Mouse (Mus musculus) liver, embryonic 12.5 days (tissue): Measurements from ENCODE around the gene Zfp11. TPM values are rescaled to one million over a fixed set of nuclear protein-coding genes. Genes with fewer than 3 reads are reported as not detected.
"Not testable (repeated sequence)": the region's sequence is repeated elsewhere in the genome, so short reads cannot be mapped to it uniquely, and the experiment has no call there.

Experiments used
- ATAC-seq: fragments of 200-750 bp; cut with Nextera tagmentation; 2 replicates; pipeline ENCODE4 v1.8.0; 2017; ENCODE audit warnings: moderate number of reproducible peaks, mild to moderate bottlenecking, moderate library complexity
- H3K27ac ChIP-seq: fragments of 300-500 bp; sonication (generic); 2 replicates; pipeline ENCODE4 v1.5.1; 2016; ENCODE audit warnings: mild to moderate bottlenecking
- H3K27me3 ChIP-seq: fragments of 300-500 bp; sonication (generic); replicated peaks from 2 replicates; pipeline ENCODE4 v1.6.1; 2016; ENCODE audit warnings: mild to moderate bottlenecking, moderate library complexity
- H3K36me3 ChIP-seq: fragments of 300-500 bp; sonication (generic); 2 replicates; pipeline ENCODE4 v1.6.1; 2016; ENCODE audit warnings: mild to moderate bottlenecking, moderate library complexity
- H3K4me1 ChIP-seq: fragments of 300-500 bp; sonication (generic); 2 replicates; pipeline ENCODE4 v1.6.1; 2016
- H3K4me2 ChIP-seq: fragments of 300-500 bp; sonication (generic); 2 replicates; pipeline ENCODE4 v1.6.1; 2016; ENCODE audit warnings: mild to moderate bottlenecking, moderate library complexity
- H3K4me3 ChIP-seq: fragments of 300-500 bp; sonication (generic); 2 replicates; pipeline ENCODE4 v1.5.1; 2016; ENCODE audit warnings: mild to moderate bottlenecking, moderate library complexity
- H3K9ac ChIP-seq: fragments of 300-500 bp; sonication (generic); 2 replicates; pipeline ENCODE4 v1.6.1; 2016; ENCODE audit warnings: mild to moderate bottlenecking, moderate library complexity
- H3K9me3 ChIP-seq: fragments of 300-500 bp; sonication (generic); replicated peaks from 2 replicates; pipeline ENCODE4 v1.6.1; 2016; ENCODE audit warnings: mild to moderate bottlenecking, moderate library complexity
- WGBS: fragments of 180-500 bp; shearing (Covaris S2); methylation state at CpG from one replicate; pipeline ENCODE4 v1.1.7; 2016; ENCODE audit not compliant: insufficient replicate concordance; 5-methylcytosine and 5-hydroxymethylcytosine counted together
- polyA plus RNA-seq: library from polyadenylated mRNA; unstranded; fragments of >200 nt; fragmentation: Nextera tagmentation; extraction: Ambion mirVana; gene quantifications from 2 replicates; pipeline ENCODE4 v1.2.1, GENCODE M21; 2016

Zfp11 gene
- polyA plus RNA-seq, 1 experiment from 2014 or later, result 1.2 TPM

GRCm38 (mm10) chr5:129666271-129666909 is 3.5 kb downstream of the Zfp11 start:
- H3K9ac ChIP-seq, result no peak overlapping the region
- no peak overlapping the region for H3K27ac ChIP-seq
- peaks cover 13% of the 10 kb centered on the region for H3K4me1 ChIP-seq
- H3K27me3 ChIP-seq, result no peaks in the 10 kb centered on the region
- WGBS, result 76% methylated on average over 10 of the region's 10 CpGs
- no peaks in the 10 kb centered on the region for H3K9me3 ChIP-seq
- no peak overlapping the region for H3K4me2 ChIP-seq
- ATAC-seq, result no peak
- H3K36me3 ChIP-seq, result no peaks in the 10 kb centered on the region
- H3K4me3 ChIP-seq, result no peak overlapping the region

- WGBS, result 70% methylated on average over 5 of the region's 5 CpGs
- Histone ChIP-seq H3K9me3 (no peaks in the 10 kb centered on the region), H3K4me1 (peaks cover 7% of the 10 kb centered on the region), H3K27me3 (no peaks in the 10 kb centered on the region), H3K27ac (no peak overlapping the region), H3K9ac (no peak overlapping the region), H3K36me3 (peaks cover 12% of the 10 kb centered on the region), H3K4me2 (no peak overlapping the region), H3K4me3 (no peak overlapping the region)
- no peak for ATAC-seq
These were observed 5.8 kb downstream of the Zfp11 start for GRCm38 (mm10) chr5:129664090-129664489.

DNA sequence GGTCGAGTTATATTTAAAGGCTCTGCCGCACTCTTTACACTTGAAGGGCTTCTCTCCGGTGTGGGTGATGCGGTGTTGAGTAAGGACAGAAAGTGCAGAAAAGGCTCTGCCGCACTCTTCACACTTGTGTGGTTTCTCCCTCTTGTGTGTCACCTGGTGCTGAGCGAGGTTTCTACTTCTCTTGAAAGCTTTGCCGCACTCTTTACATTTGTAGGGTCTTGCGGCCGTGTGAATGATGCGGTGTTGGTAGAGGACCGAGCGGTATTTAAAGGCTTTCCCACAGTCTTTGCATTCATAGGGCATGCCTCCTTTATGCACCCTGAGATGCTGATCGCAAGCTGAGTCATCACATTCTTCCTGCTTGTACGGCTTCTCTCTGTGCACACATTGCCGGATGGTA is 12.0 kb downstream of the Zfp11 start:
- WGBS, result 85% methylated on average over 15 of the region's 15 CpGs
- Histone ChIP-seq H3K27ac (no peak overlapping the region), H3K9ac (no peak overlapping the region), H3K9me3 (no peaks in the 10 kb centered on the region), H3K36me3 (peaks cover 49% of the 10 kb centered on the region), H3K4me2 (no peak overlapping the region), H3K4me3 (no peak overlapping the region), H3K27me3 (no peaks in the 10 kb centered on the region), H3K4me1 (no peaks in the 10 kb centered on the region)
- ATAC-seq, result no peak

GRCm38 (mm10) chr5:129657016-129657415 is 12.9 kb downstream of the Zfp11 start:
- H3K36me3 ChIP-seq, result peaks cover 49% of the 10 kb centered on the region
- ATAC-seq, result no peak
- H3K9me3 ChIP-seq, result no peaks in the 10 kb centered on the region
- H3K4me1 ChIP-seq, result no peaks in the 10 kb centered on the region
- H3K4me2 ChIP-seq, result no peak overlapping the region
- no peak overlapping the region for H3K4me3 ChIP-seq
- no peak overlapping the region for H3K9ac ChIP-seq
- no peaks in the 10 kb centered on the region for H3K27me3 ChIP-seq
- no peak overlapping the region for H3K27ac ChIP-seq
- 91% methylated on average over 10 of the region's 10 CpGs for WGBS

GRCm38 (mm10) chr5:129650858-129651257 is 19.0 kb downstream of the Zfp11 start:
- no peak for ATAC-seq
- Histone ChIP-seq H3K27me3 (no peaks in the 10 kb centered on the region), H3K27ac (no peak overlapping the region), H3K4me1 (no peaks in the 10 kb centered on the region), H3K4me2 (no peak overlapping the region), H3K36me3 (peaks cover 5% of the 10 kb centered on the region; the same call in 1 of the 2 replicates), H3K4me3 (no peak overlapping the region), H3K9me3 (no peaks in the 10 kb centered on the region), H3K9ac (no peak overlapping the region)
- 78% methylated on average over 5 of the region's 5 CpGs for WGBS

DNA sequence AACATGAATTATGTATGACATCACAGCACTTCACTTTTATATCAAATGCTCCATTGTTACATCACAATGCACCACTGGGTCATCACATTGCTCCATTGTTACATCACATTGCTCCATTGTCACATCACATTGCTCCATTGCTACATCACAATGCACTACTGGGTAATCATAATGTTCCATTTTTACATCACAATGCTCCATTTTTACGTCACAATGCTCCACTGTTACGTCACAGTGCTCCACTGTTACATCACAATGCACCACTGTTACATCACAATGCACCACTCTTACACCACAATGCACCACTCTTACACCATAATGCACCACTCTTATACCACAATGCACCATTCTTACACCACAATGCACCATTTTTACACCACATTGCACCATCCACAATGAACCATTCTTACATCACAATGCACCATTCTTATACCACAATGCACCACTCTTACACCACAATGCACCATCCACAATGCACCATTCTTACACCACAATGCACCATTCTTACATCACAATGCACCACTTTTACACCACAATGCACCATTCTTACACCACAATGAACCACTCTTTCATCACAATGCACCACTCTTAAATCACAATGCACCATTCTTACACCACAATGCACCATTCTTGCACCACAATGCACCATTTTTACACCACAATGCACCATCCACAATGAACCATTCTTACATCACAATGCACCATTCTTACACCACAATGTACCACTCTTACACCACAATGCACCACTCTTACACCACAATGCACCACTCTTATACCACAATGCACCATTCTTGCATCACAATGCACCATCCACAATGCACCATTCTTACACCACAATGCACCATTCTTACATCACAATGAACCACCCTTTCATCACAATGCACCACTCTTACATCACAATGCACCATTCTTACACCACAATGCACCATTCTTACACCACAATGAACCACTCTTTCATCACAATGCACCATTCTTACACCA is 37.3 kb downstream of the Zfp11 start:
- not testable (repeated sequence) for H3K4me1 ChIP-seq, ATAC-seq, H3K4me2 ChIP-seq, H3K9ac ChIP-seq, H3K4me3 ChIP-seq, H3K27ac ChIP-seq, H3K9me3 ChIP-seq, H3K36me3 ChIP-seq, H3K27me3 ChIP-seq
- 54% methylated on average over 2 of the region's 2 CpGs for WGBS

DNA sequence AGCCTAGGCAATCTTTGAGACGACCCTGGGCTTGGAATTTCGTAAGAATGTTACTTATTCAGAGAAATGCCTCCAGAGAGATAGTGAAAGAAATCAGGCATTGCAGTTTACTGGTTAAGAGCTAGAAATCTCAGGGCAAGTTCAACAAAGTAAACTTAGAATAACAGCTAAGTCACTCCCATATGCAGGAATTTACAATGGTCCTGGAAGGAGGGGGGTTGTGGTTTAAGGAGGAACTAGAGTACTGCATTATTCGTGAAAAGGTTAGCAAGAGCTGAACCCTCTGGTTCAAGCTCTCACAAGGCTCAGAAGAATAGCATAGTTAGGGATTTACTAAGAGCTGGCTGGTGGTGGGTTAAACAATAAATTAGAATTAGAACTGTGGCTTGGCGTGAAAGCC is 43.3 kb downstream of the Zfp11 start:
- WGBS, result 57% methylated on average over 4 of the region's 4 CpGs
- not testable (repeated sequence) for H3K9me3 ChIP-seq, H3K36me3 ChIP-seq, ATAC-seq, H3K9ac ChIP-seq, H3K27ac ChIP-seq, H3K4me1 ChIP-seq, H3K27me3 ChIP-seq, H3K4me2 ChIP-seq, H3K4me3 ChIP-seq

- Histone ChIP-seq H3K4me1 (no peaks in the 10 kb centered on the region), H3K4me3 (no peak overlapping the region), H3K9ac (no peak overlapping the region), H3K27ac (no peak overlapping the region), H3K9me3 (no peaks in the 10 kb centered on the region), H3K36me3 (no peaks in the 10 kb centered on the region), H3K27me3 (no peaks in the 10 kb centered on the region), H3K4me2 (no peak overlapping the region)
- ATAC-seq, result no peak
- 62% methylated on average over 6 of the region's 6 CpGs for WGBS
These were observed 43.8 kb downstream of the Zfp11 start for GRCm38 (mm10) chr5:129626099-129626498.

- Histone ChIP-seq H3K36me3 (no peaks in the 10 kb centered on the region), H3K4me1 (no peaks in the 10 kb centered on the region), H3K27ac (no peak overlapping the region), H3K9ac (no peak overlapping the region), H3K9me3 (no peaks in the 10 kb centered on the region), H3K4me3 (no peak overlapping the region), H3K4me2 (no peak overlapping the region), H3K27me3 (no peaks in the 10 kb centered on the region)
- no peak for ATAC-seq
- 55% methylated on average over 5 of the region's 5 CpGs for WGBS
These were observed 48.5 kb downstream of the Zfp11 start for GRCm38 (mm10) chr5:129621361-129621760.

DNA sequence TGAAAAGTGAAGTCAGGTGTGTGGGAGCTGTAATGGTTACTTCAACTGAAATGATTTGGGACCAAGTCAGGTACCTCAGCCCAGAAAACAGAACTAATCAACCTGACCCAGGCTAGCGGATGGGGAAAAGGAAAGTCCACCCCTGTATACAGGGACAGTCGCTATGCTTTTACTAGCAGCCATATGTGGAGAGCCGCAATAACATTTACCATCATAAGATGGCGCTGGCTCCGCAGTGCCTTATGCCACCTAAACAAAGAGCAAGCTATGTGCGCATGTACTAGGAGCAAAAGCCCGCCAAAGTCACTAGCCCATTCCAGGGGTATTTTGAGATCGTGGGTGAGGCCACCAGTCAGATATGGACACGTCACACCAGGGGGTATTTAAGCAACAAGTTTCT is 49.3 kb downstream of the Zfp11 start:
- ATAC-seq, H3K4me2 ChIP-seq, H3K27ac ChIP-seq, H3K36me3 ChIP-seq, H3K4me1 ChIP-seq, H3K4me3 ChIP-seq, H3K9me3 ChIP-seq, H3K9ac ChIP-seq, H3K27me3 ChIP-seq: not testable (repeated sequence)
- 47% methylated on average over 9 of the region's 9 CpGs for WGBS

DNA sequence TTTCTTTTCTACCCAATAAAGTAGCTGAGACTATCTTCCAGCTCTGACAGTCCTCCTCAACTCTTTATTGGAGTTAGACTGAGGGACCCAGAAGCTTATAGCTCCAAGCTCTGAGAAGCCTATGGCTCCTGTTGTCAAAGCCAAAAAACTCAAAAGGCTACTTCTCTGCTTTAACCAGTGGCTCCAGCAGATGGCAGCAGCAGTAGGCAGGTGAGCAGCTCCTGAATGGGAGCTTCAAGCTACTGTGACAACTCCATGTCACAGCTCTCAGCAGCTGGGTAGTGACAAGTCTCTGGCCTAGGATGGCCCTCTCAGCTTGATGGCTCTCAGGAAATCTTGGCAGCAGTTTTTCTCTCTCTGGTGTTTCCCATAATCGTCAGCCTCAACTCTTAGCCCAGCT is 58.8 kb downstream of the Zfp11 start:
- ATAC-seq, result no peak
- no peaks in the 10 kb centered on the region for H3K27me3 ChIP-seq
- WGBS, result 24% methylated on average over 1 of the region's 1 CpGs

DNA sequence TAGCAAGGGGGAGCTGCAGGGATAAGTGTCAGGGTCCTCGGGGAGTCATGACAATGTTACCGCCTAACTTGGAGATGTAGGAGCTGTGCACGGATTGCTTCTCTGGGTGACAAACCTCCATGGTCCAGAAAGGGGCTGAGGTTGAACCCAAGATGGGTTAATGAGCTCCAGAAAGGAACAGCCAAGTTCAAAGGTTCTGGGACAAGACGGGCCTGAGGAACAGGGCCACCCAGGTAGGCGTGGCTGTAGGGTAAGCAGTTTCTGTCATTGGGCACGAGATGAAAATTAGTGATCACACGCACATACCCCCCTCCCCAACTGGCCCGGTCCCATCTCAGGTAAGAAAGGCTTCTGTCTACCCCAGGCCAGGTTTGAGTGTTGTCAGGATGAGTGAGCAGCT is 62.4 kb downstream of the Zfp11 start:
- H3K9me3 ChIP-seq, result no peaks in the 10 kb centered on the region
- H3K4me1 ChIP-seq, result no peaks in the 10 kb centered on the region
- no peak overlapping the region for H3K4me3 ChIP-seq
- no peak for ATAC-seq
- H3K36me3 ChIP-seq, result no peaks in the 10 kb centered on the region
- no peak overlapping the region for H3K27ac ChIP-seq
- H3K4me2 ChIP-seq, result no peak overlapping the region
- no peaks in the 10 kb centered on the region for H3K27me3 ChIP-seq
- H3K9ac ChIP-seq, result no peak overlapping the region
- WGBS, result 69% methylated on average over 8 of the region's 8 CpGs

More for the DNA sequence above, 58.8 kb downstream of the Zfp11 start:
- no peaks in the 10 kb centered on the region for H3K36me3 ChIP-seq
- H3K9ac ChIP-seq, result no peak overlapping the region
- no peaks in the 10 kb centered on the region for H3K4me1 ChIP-seq
- no peak overlapping the region for H3K4me3 ChIP-seq
- no peaks in the 10 kb centered on the region for H3K9me3 ChIP-seq
- H3K27ac ChIP-seq, result no peak overlapping the region
- H3K4me2 ChIP-seq, result no peak overlapping the region
